Mouse (Mus musculus): Measurements from ENCODE around the gene Rasal3. TPM values are rescaled to one million over a fixed set of nuclear protein-coding genes. Genes with fewer than 3 reads are reported as not detected.

Gene Rasal3
- polyA plus RNA-seq, 1 experiment = not detected

- Histone ChIP-seq H3K4me3 (ENCODE audit: insufficient read depth, low read length) (no peak overlapping the region), H3K27ac (ENCODE audit: insufficient read depth, low read length) (no peak overlapping the region), H3K4me1 (ENCODE audit: control insufficient read depth, insufficient read depth, low read length) (no peaks in the 10 kb centered on the region)
- TF ChIP-seq POLR2A (IDR thresholded peaks at IDR 0.05; ENCODE audit: low read depth, low read length) = no peak
- no peak for TF ChIP-seq CTCF (IDR thresholded peaks at IDR 0.05; ENCODE audit: borderline replicate concordance, insufficient read depth, low read length)
Measured at GRCm38 (mm10) chr17:32376475-32376874, 26.9 kb downstream of the Rasal3 start.

GRCm38 (mm10) chr17:32368991-32369578 is 34.3 kb downstream of the Rasal3 start:
- H3K4me1 ChIP-seq (ENCODE audit: control insufficient read depth, insufficient read depth, low read length) = no peaks in the 10 kb centered on the region
- TF ChIP-seq POLR2A (IDR thresholded peaks at IDR 0.05; ENCODE audit: low read depth, low read length) (no peak), CTCF (IDR thresholded peaks at IDR 0.05; ENCODE audit: borderline replicate concordance, insufficient read depth, low read length) (no peak)
- no peak overlapping the region for H3K27ac ChIP-seq (ENCODE audit: insufficient read depth, low read length)
- H3K4me3 ChIP-seq (ENCODE audit: insufficient read depth, low read length) = no peak overlapping the region

GRCm38 (mm10) chr17:32367706-32368105 is 35.7 kb downstream of the Rasal3 start:
- Histone ChIP-seq H3K4me3 (ENCODE audit: insufficient read depth, low read length) (no peak overlapping the region), H3K27ac (ENCODE audit: insufficient read depth, low read length) (no peak overlapping the region), H3K4me1 (ENCODE audit: control insufficient read depth, insufficient read depth, low read length) (0 out of 2 replicates have a peak, but pooled peaks cover 2% of the 10 kb centered on the region)
- no peak for TF ChIP-seq CTCF (IDR thresholded peaks at IDR 0.05; ENCODE audit: borderline replicate concordance, insufficient read depth, low read length)
- no peak for TF ChIP-seq POLR2A (IDR thresholded peaks at IDR 0.05; ENCODE audit: low read depth, low read length)

GRCm38 (mm10) chr17:32365296-32365695 is 38.1 kb downstream of the Rasal3 start:
- no peak overlapping the region for H3K4me3 ChIP-seq (ENCODE audit: insufficient read depth, low read length)
- H3K27ac ChIP-seq (ENCODE audit: insufficient read depth, low read length) = no peak overlapping the region
- 0 out of 2 replicates have a peak, but pooled peaks cover 2% of the 10 kb centered on the region for H3K4me1 ChIP-seq (ENCODE audit: control insufficient read depth, insufficient read depth, low read length)
- TF ChIP-seq CTCF (IDR thresholded peaks at IDR 0.05; ENCODE audit: borderline replicate concordance, insufficient read depth, low read length) (no peak), POLR2A (IDR thresholded peaks at IDR 0.05; ENCODE audit: low read depth, low read length) (no peak)

- Histone ChIP-seq H3K27ac (ENCODE audit: insufficient read depth, low read length) (0 out of 2 replicates have a peak overlapping the region, but pooled peaks have one; percentile 24), H3K4me3 (ENCODE audit: insufficient read depth, low read length) (peak overlapping the region; percentile 47; the same call in 1 of the 2 replicates), H3K4me1 (ENCODE audit: control insufficient read depth, insufficient read depth, low read length) (0 out of 2 replicates have a peak, but pooled peaks cover 2% of the 10 kb centered on the region)
- no peak for TF ChIP-seq CTCF (IDR thresholded peaks at IDR 0.05; ENCODE audit: borderline replicate concordance, insufficient read depth, low read length)
- no peak for TF ChIP-seq POLR2A (IDR thresholded peaks at IDR 0.05; ENCODE audit: low read depth, low read length)
Measured at GRCm38 (mm10) chr17:32364850-32365249, 38.5 kb downstream of the Rasal3 start.

GRCm38 (mm10) chr17:32364331-32364730 is 39.1 kb downstream of the Rasal3 start:
- Histone ChIP-seq H3K4me3 (ENCODE audit: insufficient read depth, low read length) (peak overlapping the region; percentile 47), H3K27ac (ENCODE audit: insufficient read depth, low read length) (0 out of 2 replicates have a peak overlapping the region, but pooled peaks have one; percentile 24), H3K4me1 (ENCODE audit: control insufficient read depth, insufficient read depth, low read length) (0 out of 2 replicates have a peak, but pooled peaks cover 2% of the 10 kb centered on the region)
- no peak for TF ChIP-seq CTCF (IDR thresholded peaks at IDR 0.05; ENCODE audit: borderline replicate concordance, insufficient read depth, low read length)
- peak; percentile 72 for TF ChIP-seq POLR2A (IDR thresholded peaks at IDR 0.05; ENCODE audit: low read depth, low read length)

GRCm38 (mm10) chr17:32363821-32364301 is 39.5 kb downstream of the Rasal3 start:
- Histone ChIP-seq H3K4me1 (ENCODE audit: control insufficient read depth, insufficient read depth, low read length) (0 out of 2 replicates have a peak, but pooled peaks cover 2% of the 10 kb centered on the region), H3K27ac (ENCODE audit: insufficient read depth, low read length) (peak overlapping the region; percentile 3; the same call in 1 of the 2 replicates), H3K4me3 (ENCODE audit: insufficient read depth, low read length) (peak overlapping the region; percentile 98)
- TF ChIP-seq CTCF (IDR thresholded peaks at IDR 0.05; ENCODE audit: borderline replicate concordance, insufficient read depth, low read length) = no peak
- TF ChIP-seq POLR2A (IDR thresholded peaks at IDR 0.05; ENCODE audit: low read depth, low read length) = no peak

- TF ChIP-seq CTCF (IDR thresholded peaks at IDR 0.05; ENCODE audit: borderline replicate concordance, insufficient read depth, low read length) = no peak
- no peak for TF ChIP-seq POLR2A (IDR thresholded peaks at IDR 0.05; ENCODE audit: low read depth, low read length)
- Histone ChIP-seq H3K4me1 (ENCODE audit: control insufficient read depth, insufficient read depth, low read length) (0 out of 2 replicates have a peak, but pooled peaks cover 2% of the 10 kb centered on the region), H3K4me3 (ENCODE audit: insufficient read depth, low read length) (peak overlapping the region; percentile 98; the same call in 1 of the 2 replicates), H3K27ac (ENCODE audit: insufficient read depth, low read length) (no peak overlapping the region)
Measured at GRCm38 (mm10) chr17:32362686-32363085, 40.7 kb downstream of the Rasal3 start.

- no peak for TF ChIP-seq POLR2A (IDR thresholded peaks at IDR 0.05; ENCODE audit: low read depth, low read length)
- no peak for TF ChIP-seq CTCF (IDR thresholded peaks at IDR 0.05; ENCODE audit: borderline replicate concordance, insufficient read depth, low read length)
- H3K4me3 ChIP-seq (ENCODE audit: insufficient read depth, low read length) = no peak overlapping the region
- no peak overlapping the region for H3K27ac ChIP-seq (ENCODE audit: insufficient read depth, low read length)
- 0 out of 2 replicates have a peak, but pooled peaks cover 2% of the 10 kb centered on the region for H3K4me1 ChIP-seq (ENCODE audit: control insufficient read depth, insufficient read depth, low read length)
Measured at GRCm38 (mm10) chr17:32359928-32360327, 43.5 kb downstream of the Rasal3 start.

GRCm38 (mm10) chr17:32358943-32359340 is 44.4 kb downstream of the Rasal3 start:
- TF ChIP-seq CTCF (IDR thresholded peaks at IDR 0.05; ENCODE audit: borderline replicate concordance, insufficient read depth, low read length) (no peak), POLR2A (IDR thresholded peaks at IDR 0.05; ENCODE audit: low read depth, low read length) (no peak)
- no peak overlapping the region for H3K27ac ChIP-seq (ENCODE audit: insufficient read depth, low read length)
- H3K4me1 ChIP-seq (ENCODE audit: control insufficient read depth, insufficient read depth, low read length) = 0 out of 2 replicates have a peak, but pooled peaks cover 2% of the 10 kb centered on the region
- H3K4me3 ChIP-seq (ENCODE audit: insufficient read depth, low read length) = no peak overlapping the region
